Mouse (Mus musculus) left cerebral cortex, adult 2 months (tissue): ENCODE measurements around the gene Gimap4. TPM values are rescaled to one million over a fixed set of nuclear protein-coding genes. Genes with fewer than 3 reads are reported as not detected.

Experiments used
- DNase-seq, 2 experiments: peaks; one replicate each; pipeline ENCODE4 v3.0.0; 2021 to 2022; ENCODE audit warnings: low spot score in 2 of 2, mixed read lengths in 1 of 2; ENCODE audit errors: extremely low spot score in 1 of 2
- H3K27ac ChIP-seq: fragments of 200-600 bp; 2 replicates; pipeline ENCODE4 v1.8.1; 2022
- H3K4me3 ChIP-seq: fragments of 200-600 bp; 2 replicates; pipeline ENCODE4 v1.8.1; 2022
- CTCF ChIP-seq: fragments of 200-600 bp; IDR thresholded peaks from 2 replicates; pipeline ENCODE4 v1.8.1; 2022; ENCODE audit warnings: antibody characterized with exemption, mild to moderate bottlenecking, moderate library complexity
- intact Hi-C: fragments of 180-260 bp; cut with DNase I; formaldehyde crosslinking; loops from one replicate; pipeline ENCODE4 v1.15.1; 2025
- total RNA-seq, 2 experiments: library from RNA; stranded (reverse); gene quantifications; 2 replicates each; pipeline ENCODE4 v1.2.3; 2021

Gene Gimap4
- total RNA-seq, 2 experiments from 2014 or later = 0.33 TPM; not detected in 1

- TF ChIP-seq CTCF = no peak
- intact Hi-C loops = no loop called here
Observed at GRCm38 (mm10) chr6:48650041-48650440, 34.3 kb upstream of the Gimap4 start.

GRCm38 (mm10) chr6:48658721-48659120, 25.6 kb upstream of the Gimap4 start:
- Histone ChIP-seq H3K27ac (no peak overlapping the region), H3K4me3 (no peak overlapping the region)
- intact Hi-C loops = no loop called here
- DNase-seq = no peak
- TF ChIP-seq CTCF = no peak

More at GRCm38 (mm10) chr6:48650041-48650440, 34.3 kb upstream of the Gimap4 start:
- DNase-seq = no peak
- Histone ChIP-seq H3K4me3 (no peak overlapping the region), H3K27ac (no peak overlapping the region)

- H3K27ac ChIP-seq = no peak overlapping the region
- no peak for TF ChIP-seq CTCF
- no peak for DNase-seq
- intact Hi-C loops = no loop called here
- H3K4me3 ChIP-seq = no peak overlapping the region
Observed at GRCm38 (mm10) chr6:48664750-48665149, 19.6 kb upstream of the Gimap4 start.

- TF ChIP-seq CTCF = no peak
- intact Hi-C loops = no loop called here
- Histone ChIP-seq H3K27ac (no peak overlapping the region), H3K4me3 (no peak overlapping the region)
- DNase-seq = no peak
Observed at GRCm38 (mm10) chr6:48665471-48665870, 18.9 kb upstream of the Gimap4 start.

GRCm38 (mm10) chr6:48666159-48666586, 18.2 kb upstream of the Gimap4 start:
- TF ChIP-seq CTCF = no peak
- DNase-seq = no peak
- no peak overlapping the region for H3K4me3 ChIP-seq
- H3K27ac ChIP-seq = no peak overlapping the region
- intact Hi-C loops = no loop called here

- DNase-seq = no peak
- TF ChIP-seq CTCF = no peak
- intact Hi-C loops = no loop called here
- H3K27ac ChIP-seq = no peak overlapping the region
- no peak overlapping the region for H3K4me3 ChIP-seq
Observed at GRCm38 (mm10) chr6:48668022-48668421, 16.3 kb upstream of the Gimap4 start.

- Histone ChIP-seq H3K27ac (no peak overlapping the region), H3K4me3 (no peak overlapping the region)
- intact Hi-C loops = no loop called here
- TF ChIP-seq CTCF = no peak
- no peak for DNase-seq
Observed at GRCm38 (mm10) chr6:48669446-48669969, 14.8 kb upstream of the Gimap4 start.

- no peak for DNase-seq
- no peak for TF ChIP-seq CTCF
- Histone ChIP-seq H3K27ac (no peak overlapping the region), H3K4me3 (no peak overlapping the region)
- intact Hi-C loops = no loop called here
Observed at GRCm38 (mm10) chr6:48674291-48675058, 9.9 kb upstream of the Gimap4 start.

DNA sequence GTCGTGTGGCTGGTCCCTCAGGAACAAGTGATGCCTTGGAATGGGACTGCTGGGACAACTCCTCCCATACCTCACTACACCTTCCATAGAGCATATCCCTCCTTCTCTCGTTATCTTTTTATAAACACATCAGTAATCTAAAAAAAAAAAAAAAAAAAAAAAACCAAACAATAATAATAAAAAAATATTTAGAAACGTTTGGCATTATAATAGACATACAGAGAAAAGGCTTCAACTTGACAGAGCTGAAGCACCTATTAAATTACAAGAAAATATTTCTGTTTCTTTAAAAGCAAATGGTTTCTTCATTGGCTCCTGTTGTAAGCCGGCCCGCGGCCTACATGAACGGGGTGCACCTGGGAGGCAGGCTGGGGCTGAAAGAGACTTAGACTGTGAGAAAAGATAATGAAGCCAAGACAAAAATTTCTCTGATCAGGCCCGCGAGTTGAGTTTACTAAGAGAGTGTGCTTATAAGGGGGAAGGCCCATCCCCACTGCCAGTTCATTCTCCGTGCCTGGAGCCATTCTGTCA, 8.9 kb upstream of the Gimap4 start:
- Histone ChIP-seq H3K4me3 (peak overlapping the region; percentile 13; the same call in 1 of the 2 replicates), H3K27ac (no peak overlapping the region)
- intact Hi-C loops = no loop called here
- DNase-seq = no peak
- TF ChIP-seq CTCF = no peak

- H3K4me3 ChIP-seq = peak within 1 kb of the TSS; percentile 13; the same call in 1 of the 2 replicates
- DNase-seq = no peak
- no peak within 1 kb of the TSS for H3K27ac ChIP-seq
- no peak for TF ChIP-seq CTCF
- intact Hi-C loops = no loop called here
Observed at GRCm38 (mm10) chr6:48675931-48676859, 8.2 kb upstream of the Gimap4 start, which contains the start of gene Gimap9. TSS of gene Gimap9 (plus strand) at chr6:48676129.

DNA sequence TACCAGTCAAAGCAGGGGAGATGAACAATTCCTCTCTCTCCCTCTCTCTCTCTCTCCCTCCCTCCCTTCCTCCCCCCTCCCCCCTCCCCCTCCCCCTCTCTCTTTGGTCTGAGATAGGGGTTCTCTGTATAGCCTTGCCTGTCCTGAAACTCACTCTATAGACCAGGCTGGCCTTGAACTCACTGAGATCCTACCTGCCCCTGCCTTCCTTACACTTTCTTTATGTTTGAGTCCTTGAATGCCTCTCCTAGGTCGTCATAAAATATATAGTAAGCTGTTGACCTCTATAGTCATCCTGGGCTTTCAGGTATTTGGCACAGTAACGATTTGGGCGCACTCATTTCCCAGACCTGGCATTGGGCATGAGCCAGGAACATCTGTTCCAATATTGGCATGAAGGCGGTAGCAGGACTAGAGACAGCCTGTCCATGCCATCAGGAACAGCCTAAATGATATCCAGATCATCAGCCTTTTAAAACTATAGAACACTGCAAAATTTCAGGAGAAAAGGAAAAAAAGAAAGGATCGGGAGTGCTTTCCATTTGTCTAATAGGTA, 7.4 kb upstream of the Gimap4 start:
- intact Hi-C loops = no loop called here
- Histone ChIP-seq H3K27ac (no peak overlapping the region), H3K4me3 (no peak overlapping the region)
- TF ChIP-seq CTCF = no peak
- no peak for DNase-seq
